Mouse (Mus musculus): ENCODE results near the gene Spata7.

- TF ChIP-seq CTCF (IDR thresholded peaks at IDR 0.05; ENCODE audit: insufficient read depth, low read length) = no peak
- TF ChIP-seq POLR2A (IDR thresholded peaks at IDR 0.05; ENCODE audit: borderline replicate concordance, extremely low read depth, low read depth, low read length) = no peak
Measured at GRCm38 (mm10) chr12:98627392-98628259, at the start of gene Spata7.
